Mouse (Mus musculus) A20 (cell line): ENCODE data around the gene Adgrb3.
"Not testable (repeated sequence)": the region's sequence is repeated elsewhere in the genome, so short reads cannot be mapped to it uniquely, and the experiment has no call there.

Source experiments
- DNase-seq: peaks from one replicate; pipeline ENCODE4 v3.0.0-alpha.2; 2011; ENCODE audit warnings: low read depth, low spot score

Gene Adgrb3

DNA sequence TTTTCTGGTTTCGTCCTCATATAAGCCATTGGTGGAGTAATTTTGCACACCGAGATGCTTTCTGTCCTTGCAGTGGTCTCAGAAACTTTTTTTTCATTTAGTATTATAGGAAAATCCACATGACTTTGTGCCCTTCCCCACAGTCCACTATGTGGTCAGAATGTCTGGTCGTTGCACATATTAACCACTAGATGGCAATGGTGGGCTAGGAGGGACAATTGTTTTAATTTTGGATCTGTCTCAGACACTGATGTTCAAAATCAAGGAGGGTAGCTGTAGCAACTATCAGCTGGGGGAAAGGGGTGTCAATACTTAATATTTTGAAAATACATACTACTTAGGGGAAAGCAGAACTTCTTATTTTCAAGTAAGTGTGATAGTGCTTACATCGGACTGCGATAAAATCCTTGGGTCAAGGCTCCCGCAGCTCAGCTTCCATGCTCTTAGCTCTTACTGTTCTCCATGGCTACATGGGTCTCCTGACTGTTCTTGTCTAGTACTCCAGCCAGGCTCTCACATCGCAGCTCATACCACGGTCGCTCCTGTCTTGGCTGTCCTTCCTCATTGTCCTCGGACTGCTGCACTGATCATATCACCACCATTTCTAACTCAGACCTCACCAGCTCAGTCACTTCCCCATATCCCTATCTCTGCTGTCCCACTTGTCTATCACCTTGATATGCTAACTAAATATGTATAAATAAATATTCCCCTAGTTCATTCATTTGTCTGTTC, 319.0 kb downstream of the Adgrb3 start:
- peak; percentile 18 for DNase-seq

- DNase-seq = no peak
Measured at GRCm38 (mm10) chr1:25504313-25504712, 325.2 kb downstream of the Adgrb3 start.

DNA sequence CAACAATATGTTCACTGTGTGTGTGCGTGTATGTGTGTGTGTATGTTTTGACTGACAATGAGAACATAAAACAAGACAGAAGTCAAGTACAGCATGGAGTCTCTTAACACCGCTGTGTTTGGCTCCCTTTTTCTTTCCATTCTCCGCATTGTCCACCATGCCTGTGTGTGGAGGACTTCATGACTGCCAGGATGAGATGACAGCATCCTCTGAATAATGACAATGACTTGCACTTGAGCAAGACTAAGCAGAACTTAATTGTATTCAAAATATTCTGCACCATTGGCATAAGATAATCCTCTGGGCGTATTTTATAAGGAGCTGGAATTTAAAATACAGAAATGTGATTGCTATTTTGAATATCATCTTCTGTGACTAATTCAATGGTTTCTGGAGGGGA, 326.0 kb downstream of the Adgrb3 start:
- DNase-seq = no peak

DNA sequence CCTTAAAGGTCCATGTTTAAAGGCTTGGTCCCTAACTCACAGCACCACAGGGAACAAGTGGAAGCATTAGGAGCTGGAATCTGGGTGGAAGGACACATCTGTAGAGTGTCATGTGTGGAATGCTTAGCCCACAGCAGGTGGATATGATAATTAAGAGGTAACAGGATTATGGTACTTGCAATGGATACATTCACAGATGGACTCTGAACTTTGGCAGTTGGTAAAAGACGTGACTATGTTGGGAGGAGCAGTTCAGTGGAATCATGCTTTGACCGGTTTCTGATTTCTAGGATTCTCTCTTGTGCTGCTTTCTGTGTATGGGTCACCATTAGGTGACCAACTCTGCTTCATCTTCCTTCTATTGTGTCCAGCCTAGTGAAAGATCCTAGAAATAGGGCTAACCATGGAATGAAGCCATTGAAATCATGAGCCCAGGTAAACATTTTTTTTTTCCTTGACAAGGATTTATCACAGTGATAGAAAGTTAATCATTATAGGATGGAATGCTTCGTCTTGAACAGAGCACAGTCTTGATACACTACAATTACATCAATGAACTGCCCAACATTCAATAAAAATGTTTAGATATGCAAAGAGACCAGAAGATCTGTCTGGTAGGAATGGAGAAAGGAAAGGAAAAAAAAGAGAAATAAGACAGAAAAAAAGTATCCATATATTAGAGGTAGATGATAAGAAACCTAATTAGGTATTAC, 334.1 kb downstream of the Adgrb3 start:
- no peak for DNase-seq

GRCm38 (mm10) chr1:25491503-25491902, 338.0 kb downstream of the Adgrb3 start:
- no peak for DNase-seq

DNA sequence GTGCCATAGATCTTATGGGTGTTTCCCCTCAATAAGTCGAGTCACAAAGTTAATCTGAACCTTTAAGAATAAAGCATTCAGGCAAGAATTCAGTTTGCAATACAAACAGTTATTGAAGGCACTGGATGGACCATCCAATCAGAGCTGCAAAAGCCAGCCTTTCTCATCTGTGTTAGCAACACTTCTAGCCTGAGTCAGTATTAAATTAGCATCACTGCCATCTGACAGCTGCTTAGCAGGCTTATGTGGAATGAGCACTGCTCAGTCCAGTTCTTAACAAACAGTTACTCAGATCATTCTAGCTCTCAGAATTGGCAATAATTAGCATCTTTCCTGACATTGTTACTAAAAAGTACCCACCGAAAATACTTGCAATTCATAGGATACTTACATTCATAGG, 339.3 kb downstream of the Adgrb3 start:
- no peak for DNase-seq

DNA sequence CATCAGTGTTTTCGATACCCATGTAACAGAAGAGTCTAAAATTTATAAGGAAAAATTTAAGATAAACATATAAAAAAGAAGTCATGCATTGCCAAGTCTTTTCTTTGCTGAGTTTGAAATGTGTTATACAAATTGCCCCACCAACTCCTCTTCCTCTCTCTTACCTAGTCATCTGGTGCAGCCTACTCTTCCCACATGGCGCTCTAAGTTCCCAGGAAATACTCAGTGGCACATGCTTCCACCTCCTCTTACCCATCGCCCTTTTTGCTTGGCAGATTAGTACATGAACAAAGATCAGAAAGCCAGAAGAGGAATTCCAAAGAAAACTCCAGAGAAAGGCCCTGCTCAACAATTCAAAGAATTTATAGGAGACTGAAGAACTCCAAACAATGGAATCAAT, 353.8 kb downstream of the Adgrb3 start:
- no peak for DNase-seq

DNA sequence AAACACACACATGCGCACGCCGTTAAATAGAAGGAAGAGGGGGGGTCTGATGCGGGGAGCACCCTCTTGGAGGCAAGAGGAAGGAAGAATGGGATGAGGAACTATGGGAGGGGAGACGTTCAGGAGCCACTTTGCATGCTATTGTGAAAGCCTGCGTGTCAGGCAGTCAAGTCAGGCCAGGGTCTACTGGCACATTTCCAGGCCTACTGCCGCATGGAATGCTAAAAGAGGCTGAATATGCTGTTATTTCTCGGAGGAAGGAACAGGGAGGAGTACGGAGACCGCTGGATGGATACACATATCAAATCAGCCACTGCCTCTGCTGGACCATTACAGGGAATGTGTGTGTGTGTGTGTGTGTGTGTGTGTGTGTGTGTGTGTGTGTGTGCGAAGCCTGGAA, 355.0 kb downstream of the Adgrb3 start:
- no peak for DNase-seq

DNA sequence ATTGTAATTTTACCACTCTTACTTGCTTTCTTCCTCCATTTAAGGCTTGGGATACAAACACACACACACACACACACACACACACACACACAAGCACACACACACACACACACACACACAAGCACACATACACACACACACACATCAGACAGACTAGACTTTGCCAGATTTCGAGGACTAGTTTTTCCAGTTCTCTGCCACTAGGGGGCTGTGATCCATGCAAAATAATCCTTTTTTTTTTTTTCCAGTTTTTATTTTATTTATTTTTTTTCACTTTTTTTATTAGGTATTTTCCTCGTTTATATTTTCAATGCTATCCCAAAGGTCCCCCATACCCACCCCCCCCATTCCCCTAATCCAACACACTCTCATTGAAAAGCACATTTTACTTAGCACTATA, 357.9 kb downstream of the Adgrb3 start:
- not testable (repeated sequence) for DNase-seq

DNA sequence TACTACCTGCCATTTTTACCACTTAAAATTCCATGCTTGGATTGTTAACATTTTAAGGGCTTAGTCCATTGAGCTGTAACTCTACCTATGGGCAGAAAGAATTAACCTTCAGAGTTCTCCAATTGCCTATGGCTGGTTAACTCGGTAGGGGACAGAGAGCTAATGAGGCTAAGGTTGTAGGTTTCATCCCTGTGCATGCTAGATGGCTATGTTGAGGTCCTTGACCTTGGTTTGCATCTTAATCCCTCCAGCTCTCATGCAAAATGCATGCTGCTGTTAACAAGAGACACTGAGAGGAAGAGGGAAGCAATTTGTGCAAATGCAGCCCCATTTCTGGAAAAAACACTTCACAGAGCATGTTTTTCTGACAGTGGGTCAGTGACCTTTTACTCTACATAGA, 366.9 kb downstream of the Adgrb3 start:
- DNase-seq = no peak

DNA sequence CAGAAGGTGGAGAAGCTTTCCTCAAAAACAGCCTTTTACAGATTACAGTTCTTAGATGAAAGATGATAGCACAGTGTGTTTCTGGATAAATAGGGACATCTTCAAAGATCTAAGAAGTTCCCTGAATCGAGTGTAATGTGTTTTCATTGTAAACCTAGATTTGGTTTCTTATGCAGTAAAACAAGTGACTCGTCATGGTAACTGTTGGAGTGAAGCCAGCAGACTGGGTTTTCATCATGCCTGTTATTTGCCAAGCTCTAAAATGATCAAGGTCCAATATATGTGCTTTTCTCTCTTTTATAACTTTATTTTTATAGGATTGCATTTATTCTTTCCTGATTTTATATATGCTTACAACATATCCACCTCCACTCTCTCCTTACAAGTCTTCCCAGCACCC, 394.0 kb downstream of the Adgrb3 start:
- DNase-seq = no peak

GRCm38 (mm10) chr1:25430219-25430862, 399.2 kb downstream of the Adgrb3 start:
- no peak for DNase-seq

- no peak for DNase-seq
Measured at GRCm38 (mm10) chr1:25420701-25421100, 408.8 kb downstream of the Adgrb3 start.

DNA sequence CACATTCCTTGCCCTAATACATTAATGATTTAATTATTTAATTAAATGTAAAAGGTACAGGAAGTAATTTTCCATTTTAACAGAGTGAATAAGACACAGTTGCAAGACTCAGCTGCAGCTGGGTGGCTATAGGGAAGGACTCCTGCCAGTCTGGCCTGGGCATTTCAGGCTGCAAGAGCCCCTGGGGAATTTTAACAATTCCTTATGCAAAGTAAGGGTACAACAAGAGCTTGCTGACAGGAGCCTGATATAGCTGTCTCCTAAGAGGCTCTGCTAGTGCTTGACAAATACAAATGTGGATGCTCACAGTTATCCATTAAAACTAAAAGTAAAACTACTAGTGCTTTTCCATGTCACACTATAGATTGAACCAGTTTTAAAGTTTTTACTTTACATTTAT, 410.1 kb downstream of the Adgrb3 start:
- no peak for DNase-seq

- no peak for DNase-seq
Measured at GRCm38 (mm10) chr1:25415084-25415483, 414.4 kb downstream of the Adgrb3 start.

DNA sequence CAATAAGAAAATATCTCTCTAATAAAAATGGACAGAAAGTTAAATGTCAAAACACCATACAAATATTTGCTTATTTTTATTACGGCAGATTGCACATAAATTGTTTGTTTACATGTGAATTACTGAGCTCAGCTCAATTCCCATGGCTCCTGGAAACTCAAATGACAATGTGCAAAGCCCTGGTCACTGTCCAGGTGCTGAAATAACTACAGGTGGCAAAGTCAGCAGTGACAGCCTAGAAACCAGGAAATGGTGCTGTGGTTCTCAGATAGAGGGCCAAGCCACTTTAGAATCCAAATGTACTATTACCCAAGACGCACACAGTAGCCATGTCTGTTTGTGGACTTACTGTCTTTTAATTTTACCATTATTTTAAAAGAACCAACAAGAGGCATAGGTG, 465.3 kb downstream of the Adgrb3 start:
- DNase-seq = no peak

DNA sequence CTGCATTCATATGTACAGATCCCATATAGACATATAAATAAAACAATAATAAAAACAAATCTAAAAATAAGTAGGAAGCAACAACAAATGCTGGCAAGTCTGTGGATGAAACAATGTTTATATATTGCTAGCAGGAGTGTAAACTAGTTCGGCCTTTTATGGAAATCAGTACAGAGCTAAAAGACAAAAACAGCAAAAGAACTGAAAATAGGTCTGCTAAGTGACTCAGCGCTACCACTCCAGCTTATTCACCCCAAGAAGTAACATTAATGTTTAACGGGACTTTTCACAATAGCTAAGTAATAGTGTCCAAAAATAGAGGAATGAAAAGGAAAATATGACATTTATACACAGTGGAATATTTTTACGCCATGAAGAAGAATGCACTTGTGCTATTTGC, 471.0 kb downstream of the Adgrb3 start:
- DNase-seq = no peak

DNA sequence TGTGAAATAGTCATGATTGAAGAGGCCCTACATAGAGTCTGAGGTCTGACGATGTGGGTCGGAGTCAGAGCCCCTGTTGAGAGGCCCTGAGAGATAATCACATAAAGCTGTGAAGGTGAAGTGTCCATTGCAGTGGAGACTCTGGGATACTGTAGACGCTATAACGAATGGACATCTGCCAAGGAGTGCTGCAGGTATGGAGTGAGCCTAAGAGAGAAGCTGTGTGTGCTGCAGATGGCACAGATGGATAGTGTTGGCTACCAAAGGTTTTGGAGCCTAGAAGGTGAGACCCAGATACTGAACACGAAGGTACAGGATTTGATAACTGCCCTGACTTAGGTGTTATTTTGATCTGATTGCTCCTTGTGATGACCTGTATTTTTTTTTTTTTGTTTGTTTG, 474.0 kb downstream of the Adgrb3 start:
- DNase-seq = no peak

DNA sequence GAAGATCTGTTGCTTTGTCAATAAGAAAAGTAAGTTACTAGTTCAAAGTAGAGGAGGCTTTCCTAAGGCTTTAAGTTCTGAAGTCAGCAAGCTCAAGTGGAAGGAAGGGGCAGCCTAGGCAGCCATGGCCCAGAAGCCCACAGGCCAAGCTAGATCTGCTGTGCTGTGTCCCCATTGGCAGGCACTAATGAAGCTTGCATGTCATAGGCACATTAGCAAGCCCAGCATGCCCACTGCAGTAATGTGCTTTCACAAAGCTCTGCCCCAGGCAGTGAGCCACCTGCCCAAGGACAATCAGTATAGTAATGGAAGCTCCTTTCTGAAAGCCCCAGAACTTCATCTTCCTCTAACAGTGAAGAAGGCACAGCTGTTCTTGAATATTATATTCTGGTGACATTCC, 484.6 kb downstream of the Adgrb3 start:
- DNase-seq = no peak

DNA sequence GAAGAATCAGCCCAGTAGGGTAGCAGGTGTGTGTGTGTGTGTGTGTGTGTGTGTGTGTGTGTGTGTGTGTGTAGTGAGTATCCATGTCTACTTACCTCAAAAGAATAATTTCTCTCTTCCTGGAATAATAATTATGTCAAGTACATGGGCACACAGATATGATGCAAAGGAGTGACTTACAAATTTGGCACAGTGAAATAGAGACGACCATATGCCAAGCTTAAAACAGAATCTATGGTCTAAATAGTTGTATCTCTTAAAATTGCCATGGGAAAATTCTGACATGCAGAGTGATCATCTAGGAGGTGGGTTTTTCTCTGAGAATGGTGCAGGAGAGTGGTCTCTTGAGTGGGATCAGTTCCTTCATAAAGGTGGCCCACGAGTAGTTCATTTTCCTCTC, 504.1 kb downstream of the Adgrb3 start:
- DNase-seq = no peak

DNA sequence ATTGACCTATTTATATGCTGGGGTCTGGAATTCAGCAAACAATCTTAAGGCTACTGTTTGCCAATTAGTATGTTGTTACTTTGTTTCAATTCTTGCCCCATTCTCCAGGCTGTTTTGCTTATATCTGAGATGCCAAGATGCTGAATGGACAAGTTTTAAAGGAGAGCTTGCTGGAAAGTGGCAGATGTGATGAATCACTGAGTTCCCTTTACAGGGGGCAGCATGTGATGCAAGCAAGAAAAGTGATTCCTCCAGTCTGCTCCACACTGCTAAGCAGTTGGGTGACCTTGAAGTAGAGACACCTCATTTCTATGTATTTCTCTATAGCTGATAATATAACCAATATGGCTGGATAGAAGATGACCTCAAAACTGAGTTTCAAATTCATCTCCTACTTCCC, 512.4 kb downstream of the Adgrb3 start:
- no peak for DNase-seq

GRCm38 (mm10) chr1:25312344-25312743, 517.2 kb downstream of the Adgrb3 start:
- DNase-seq = no peak

DNA sequence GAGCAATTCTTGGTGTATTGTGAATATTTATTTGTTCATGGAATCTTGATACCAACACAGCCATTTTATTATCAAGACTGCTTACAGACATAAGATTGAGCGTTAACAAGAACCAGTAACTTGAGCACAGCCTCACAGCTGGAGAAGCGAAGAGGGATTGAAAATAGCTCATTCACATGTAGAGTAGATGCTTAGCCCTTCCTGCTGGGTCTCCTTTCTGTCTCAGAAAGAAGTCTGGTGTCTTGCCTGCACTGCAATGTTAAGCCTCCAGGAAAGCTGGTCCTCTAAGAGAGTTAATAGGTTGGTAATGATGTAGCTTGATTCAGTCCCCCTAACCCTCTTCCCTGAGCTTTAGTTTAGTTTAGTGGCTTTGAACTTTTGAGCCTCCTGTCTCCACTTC, 519.4 kb downstream of the Adgrb3 start:
- DNase-seq = no peak
